Mouse (Mus musculus) brain, embryonic 14.5 days (tissue): ENCODE results near the gene Naa20.

Experiments
- CTCF ChIP-seq: fragments of 200-500 bp; IDR thresholded peaks from 2 replicates; pipeline ENCODE4 v1.5.1; 2012; ENCODE audit warnings: inconsistent platforms, mild to moderate bottlenecking, moderate library complexity, borderline replicate concordance; ENCODE audit not compliant: insufficient read depth, insufficient read length; ENCODE audit errors: extremely low read depth
- POLR2A ChIP-seq: fragments of 200-500 bp; IDR thresholded peaks from 2 replicates; pipeline ENCODE4 v1.6.1; 2012; ENCODE audit warnings: mild to moderate bottlenecking, inconsistent platforms, borderline replicate concordance; ENCODE audit not compliant: poor library complexity, insufficient read depth, insufficient read length, severe bottlenecking; ENCODE audit errors: extremely low read depth

DNA sequence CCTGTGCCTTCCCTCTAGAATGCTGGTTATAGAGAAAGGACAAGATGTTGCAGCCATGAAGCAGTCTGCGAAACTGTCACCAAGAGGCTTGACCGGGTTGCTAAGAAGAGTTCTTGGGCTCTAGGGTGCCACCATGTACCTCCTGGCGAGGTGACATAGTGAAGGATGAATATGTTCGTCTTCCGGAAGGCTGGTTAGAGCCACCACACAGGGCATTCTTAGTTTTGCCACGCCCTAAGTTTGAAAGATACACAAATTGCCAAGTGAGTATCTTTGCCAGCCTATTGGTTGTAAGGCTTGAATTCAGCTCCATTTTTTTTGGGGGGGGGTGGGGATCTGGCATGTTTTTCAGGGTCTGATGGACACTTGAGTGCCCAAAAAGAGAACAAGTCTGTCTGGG, 56.2 kb downstream of the Naa20 start:
- TF ChIP-seq CTCF (no peak), POLR2A (no peak)
